Mouse (Mus musculus) intestine, embryonic 14.5 days (tissue): ENCODE results near the gene Gpatch2. TPM values are rescaled to one million over a fixed set of nuclear protein-coding genes. Genes with fewer than 3 reads are reported as not detected.

Experiments used
- ATAC-seq: fragments of 200-750 bp; cut with Nextera tagmentation; replicated peaks from 2 replicates; pipeline ENCODE4 v1.8.0; 2017; ENCODE audit warnings: low read depth, moderate number of reproducible peaks, moderate TSS enrichment, moderate library complexity; ENCODE audit not compliant: low FRiP score, low TSS enrichment
- DNase-seq: peaks from one replicate; pipeline ENCODE4 v3.0.0-alpha.2; 2018; ENCODE audit warnings: low spot score
- H3K27ac ChIP-seq: fragments of 300-500 bp; sonication (generic); 2 replicates; pipeline ENCODE4 v1.5.1; 2014; ENCODE audit warnings: low read depth, mild to moderate bottlenecking, control low read depth
- H3K27me3 ChIP-seq: fragments of 300-500 bp; sonication (generic); replicated peaks from 2 replicates; pipeline ENCODE4 v1.6.1; 2014; ENCODE audit warnings: low read length, control low read depth; ENCODE audit not compliant: control insufficient read depth, insufficient read depth
- H3K36me3 ChIP-seq: fragments of 300-500 bp; sonication (generic); 2 replicates; pipeline ENCODE4 v1.6.1; 2014; ENCODE audit warnings: low read length, control low read depth; ENCODE audit not compliant: control insufficient read depth, insufficient read depth
- H3K4me1 ChIP-seq: fragments of 300-500 bp; sonication (generic); replicated peaks from 2 replicates; pipeline ENCODE4 v1.6.1; 2014; ENCODE audit warnings: low read length, control low read depth, mixed read lengths; ENCODE audit not compliant: control insufficient read depth, insufficient read depth
- H3K4me2 ChIP-seq: fragments of 300-500 bp; sonication (generic); 2 replicates; pipeline ENCODE4 v1.6.1; 2014; ENCODE audit warnings: low read length
- H3K4me3 ChIP-seq: fragments of 300-500 bp; sonication (generic); 2 replicates; pipeline ENCODE4 v1.5.1; 2014; ENCODE audit warnings: low read depth, low read length, control low read depth, mixed read lengths
- H3K9ac ChIP-seq: fragments of 300-500 bp; sonication (generic); 2 replicates; pipeline ENCODE4 v1.6.1; 2014; ENCODE audit warnings: mild to moderate bottlenecking, low read length
- H3K9me3 ChIP-seq: fragments of 300-500 bp; sonication (generic); 2 replicates; pipeline ENCODE4 v1.6.1; 2016; ENCODE audit warnings: low read length, control low read depth; ENCODE audit not compliant: control insufficient read depth
- WGBS: fragments of 180-500 bp; shearing (Covaris S2); extraction: QIAGEN DNeasy Blood & Tissue Kit; methylation state at CpG from one replicate; pipeline ENCODE4 v1.1.7; 2014; 5-methylcytosine and 5-hydroxymethylcytosine counted together
- polyA plus RNA-seq: library from polyadenylated mRNA; unstranded; fragments of >200 nt; fragmentation: Nextera tagmentation; extraction: Ambion mirVana; gene quantifications from 2 replicates; pipeline ENCODE4 v1.2.1, GENCODE M21; 2014

Gene Gpatch2
- polyA plus RNA-seq, 1 experiment from 2014 or later, result 21.1 TPM

- no peak overlapping the region for H3K27ac ChIP-seq
- no peaks in the 10 kb centered on the region for H3K9me3 ChIP-seq
- no peak overlapping the region for H3K4me3 ChIP-seq
- H3K36me3 ChIP-seq, result no peaks in the 10 kb centered on the region
- no peak overlapping the region for H3K4me2 ChIP-seq
- ATAC-seq, result no peak
- no peaks in the 10 kb centered on the region for H3K27me3 ChIP-seq
- peaks cover 10% of the 10 kb centered on the region; the same call in 1 of the 2 replicates for H3K4me1 ChIP-seq
- 43% methylated on average over 5 of the region's 5 CpGs for WGBS
- no peak overlapping the region for H3K9ac ChIP-seq
- DNase-seq, result no peak
Measured at GRCm38 (mm10) chr1:187300626-187301025, 85.3 kb downstream of the Gpatch2 start.

- peaks cover 10% of the 10 kb centered on the region; the same call in 1 of the 2 replicates for H3K4me1 ChIP-seq
- no peaks in the 10 kb centered on the region for H3K9me3 ChIP-seq
- H3K27me3 ChIP-seq, result no peaks in the 10 kb centered on the region
- no peak overlapping the region for H3K9ac ChIP-seq
- ATAC-seq (no peak), DNase-seq (no peak)
- no peak overlapping the region for H3K4me2 ChIP-seq
- WGBS, result 86% methylated on average over 10 of the region's 10 CpGs
- no peak overlapping the region for H3K27ac ChIP-seq
- H3K36me3 ChIP-seq, result no peaks in the 10 kb centered on the region
- no peak overlapping the region for H3K4me3 ChIP-seq
Measured at GRCm38 (mm10) chr1:187303221-187303620, 87.9 kb downstream of the Gpatch2 start.

- no peak overlapping the region for H3K27ac ChIP-seq
- WGBS, result 93% methylated on average over 4 of the region's 4 CpGs
- ATAC-seq, result no peak
Measured at GRCm38 (mm10) chr1:187307335-187307734, 92.0 kb downstream of the Gpatch2 start.

GRCm38 (mm10) chr1:187308523-187308922, 93.2 kb downstream of the Gpatch2 start:
- 75% methylated on average over 2 of the region's 2 CpGs for WGBS
- Histone ChIP-seq H3K4me1 (no peaks in the 10 kb centered on the region), H3K27me3 (no peaks in the 10 kb centered on the region), H3K9ac (no peak overlapping the region), H3K4me3 (no peak overlapping the region), H3K9me3 (no peaks in the 10 kb centered on the region), H3K4me2 (no peak overlapping the region), H3K36me3 (no peaks in the 10 kb centered on the region), H3K27ac (no peak overlapping the region)
- ATAC-seq, result no peak
- no peak for DNase-seq

More at GRCm38 (mm10) chr1:187307335-187307734, 92.0 kb downstream of the Gpatch2 start:
- no peak for DNase-seq
- Histone ChIP-seq H3K36me3 (no peaks in the 10 kb centered on the region), H3K9ac (no peak overlapping the region), H3K27me3 (no peaks in the 10 kb centered on the region), H3K9me3 (no peaks in the 10 kb centered on the region), H3K4me3 (no peak overlapping the region), H3K4me1 (no peaks in the 10 kb centered on the region), H3K4me2 (no peak overlapping the region)

- no peak overlapping the region for H3K4me2 ChIP-seq
- H3K9ac ChIP-seq, result no peak overlapping the region
- DNase-seq (no peak), ATAC-seq (no peak)
- no peak overlapping the region for H3K4me3 ChIP-seq
- H3K9me3 ChIP-seq, result no peaks in the 10 kb centered on the region
- H3K27me3 ChIP-seq, result no peaks in the 10 kb centered on the region
- H3K36me3 ChIP-seq, result no peaks in the 10 kb centered on the region
- no peak overlapping the region for H3K27ac ChIP-seq
- no peaks in the 10 kb centered on the region for H3K4me1 ChIP-seq
- 88% methylated on average over 6 of the region's 6 CpGs for WGBS
Measured at GRCm38 (mm10) chr1:187311122-187311521, 95.8 kb downstream of the Gpatch2 start.

- no peak overlapping the region for H3K9ac ChIP-seq
- H3K9me3 ChIP-seq, result no peaks in the 10 kb centered on the region
- no peak overlapping the region for H3K4me2 ChIP-seq
- H3K4me1 ChIP-seq, result no peaks in the 10 kb centered on the region
- no peaks in the 10 kb centered on the region for H3K36me3 ChIP-seq
- no peaks in the 10 kb centered on the region for H3K27me3 ChIP-seq
- no peak overlapping the region for H3K4me3 ChIP-seq
- DNase-seq (no peak), ATAC-seq (no peak)
- WGBS, result 85% methylated on average over 1 of the region's 1 CpGs
- no peak overlapping the region for H3K27ac ChIP-seq
Measured at GRCm38 (mm10) chr1:187313323-187313722, 98.0 kb downstream of the Gpatch2 start.

- H3K4me1 ChIP-seq, result no peaks in the 10 kb centered on the region
- 73% methylated on average over 5 of the region's 5 CpGs for WGBS
- no peak overlapping the region for H3K4me2 ChIP-seq
- ATAC-seq (no peak), DNase-seq (no peak)
- no peak overlapping the region for H3K27ac ChIP-seq
- H3K9ac ChIP-seq, result no peak overlapping the region
- H3K36me3 ChIP-seq, result no peaks in the 10 kb centered on the region
- no peaks in the 10 kb centered on the region for H3K9me3 ChIP-seq
- H3K27me3 ChIP-seq, result no peaks in the 10 kb centered on the region
- H3K4me3 ChIP-seq, result no peak overlapping the region
Measured at GRCm38 (mm10) chr1:187313763-187314162, 98.5 kb downstream of the Gpatch2 start.

GRCm38 (mm10) chr1:187314516-187314915, 99.2 kb downstream of the Gpatch2 start:
- Histone ChIP-seq H3K9me3 (no peaks in the 10 kb centered on the region), H3K9ac (no peak overlapping the region), H3K27me3 (no peaks in the 10 kb centered on the region), H3K4me2 (no peak overlapping the region), H3K36me3 (no peaks in the 10 kb centered on the region), H3K4me3 (no peak overlapping the region), H3K4me1 (no peaks in the 10 kb centered on the region), H3K27ac (no peak overlapping the region)
- no peak for ATAC-seq
- DNase-seq, result no peak

- DNase-seq (no peak), ATAC-seq (no peak)
- Histone ChIP-seq H3K4me1 (no peaks in the 10 kb centered on the region), H3K4me3 (no peak overlapping the region), H3K4me2 (no peak overlapping the region), H3K27ac (no peak overlapping the region), H3K9me3 (no peaks in the 10 kb centered on the region), H3K27me3 (no peaks in the 10 kb centered on the region), H3K36me3 (no peaks in the 10 kb centered on the region), H3K9ac (no peak overlapping the region)
- WGBS, result 75% methylated on average over 2 of the region's 2 CpGs
Measured at GRCm38 (mm10) chr1:187315821-187316220, 100.5 kb downstream of the Gpatch2 start.
